Mouse (Mus musculus): ENCODE results near the gene Elf3.

DNA sequence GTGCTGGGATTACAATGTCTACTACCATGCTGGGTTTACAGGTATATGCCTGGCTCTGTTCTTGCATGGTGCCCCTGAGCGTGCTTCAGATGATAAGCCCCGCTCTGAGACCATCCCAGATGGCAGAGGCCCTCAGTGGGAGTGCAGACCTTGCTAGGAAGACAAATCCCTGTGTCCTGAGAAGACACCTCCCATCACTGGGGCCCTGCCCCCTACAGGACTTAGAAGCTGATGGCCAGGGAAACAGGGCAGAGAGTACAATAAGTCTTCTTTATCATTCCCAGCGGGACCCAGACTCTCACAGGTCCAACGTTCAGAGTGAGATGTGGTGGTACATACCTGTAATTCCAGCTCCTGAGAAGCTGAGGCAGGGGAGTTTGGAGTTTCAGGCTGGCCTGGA, 53.1 kb downstream of the Elf3 start:
- TF ChIP-seq EP300 (optimal IDR thresholded peaks at IDR 0.05) (no peak), CTCF (IDR thresholded peaks at IDR 0.05; ENCODE audit: low read depth) (0 out of 2 replicates have a peak, but pooled peaks have one; percentile 5)
